Mouse (Mus musculus): Measurements from ENCODE around the gene Ankrd27. TPM values are rescaled to one million over a fixed set of nuclear protein-coding genes. Genes with fewer than 3 reads are reported as not detected.
"Not testable (repeated sequence)": the region's sequence is repeated elsewhere in the genome, so short reads cannot be mapped to it uniquely, and the experiment has no call there.

The Ankrd27 gene
- polyA plus RNA-seq, 1 experiment from 2014 or later = 26.1 TPM

DNA sequence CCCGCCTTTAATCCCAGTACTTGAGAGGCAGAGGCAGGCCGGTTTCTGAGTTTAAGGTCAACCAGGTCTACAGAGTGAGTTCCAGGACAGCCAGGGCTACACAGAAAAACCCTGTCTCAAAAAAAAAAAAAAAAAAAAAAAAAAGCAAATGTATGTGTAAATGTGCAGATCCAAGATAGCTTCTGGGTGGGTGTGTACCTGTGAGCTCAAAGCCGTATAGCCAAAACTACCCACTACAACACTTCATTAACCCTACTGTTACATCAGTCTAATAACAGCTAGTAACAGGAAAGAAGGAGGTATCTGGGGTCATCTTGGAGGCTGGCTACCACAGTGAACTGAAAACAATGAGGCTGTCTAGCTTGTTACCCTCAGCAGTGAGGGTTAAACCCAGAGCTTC lies 26.2 kb upstream of the Ankrd27 start:
- Histone ChIP-seq H3K4me1 (replicated peaks) (peaks cover 85% of the 10 kb centered on the region), H3K4me2 (peak overlapping the region; percentile 59), H3K4me3 (replicated peaks) (no peak overlapping the region), H3K27me3 (no peaks in the 10 kb centered on the region), H3K9me3 (replicated peaks) (no peaks in the 10 kb centered on the region), H3K36me3 (no peaks in the 10 kb centered on the region), H3K9ac (peak overlapping the region; percentile 97), H3K27ac (peak overlapping the region; percentile 99)
- WGBS (ENCODE audit: insufficient replicate concordance) = 31% methylated on average over 3 of the region's 3 CpGs
- DNase-seq (peak; percentile 55), ATAC-seq (ENCODE audit: low read depth) (peak; percentile 52)

GRCm38 (mm10) chr7:35563071-35563470 lies 23.0 kb upstream of the Ankrd27 start:
- ATAC-seq (ENCODE audit: low read depth) = no peak
- H3K27ac ChIP-seq = no peak overlapping the region; the same call in 1 of the 2 replicates
- H3K4me2 ChIP-seq = no peak overlapping the region
- no peak for DNase-seq
- H3K27me3 ChIP-seq = no peaks in the 10 kb centered on the region
- H3K4me1 ChIP-seq (replicated peaks) = peaks cover 61% of the 10 kb centered on the region
- H3K4me3 ChIP-seq (replicated peaks) = no peak overlapping the region
- 61% methylated on average over 11 of the region's 11 CpGs for WGBS (ENCODE audit: insufficient replicate concordance)
- H3K9ac ChIP-seq = peak overlapping the region; percentile 9; the same call in 1 of the 2 replicates
- H3K36me3 ChIP-seq = no peaks in the 10 kb centered on the region
- no peaks in the 10 kb centered on the region for H3K9me3 ChIP-seq (replicated peaks)

DNA sequence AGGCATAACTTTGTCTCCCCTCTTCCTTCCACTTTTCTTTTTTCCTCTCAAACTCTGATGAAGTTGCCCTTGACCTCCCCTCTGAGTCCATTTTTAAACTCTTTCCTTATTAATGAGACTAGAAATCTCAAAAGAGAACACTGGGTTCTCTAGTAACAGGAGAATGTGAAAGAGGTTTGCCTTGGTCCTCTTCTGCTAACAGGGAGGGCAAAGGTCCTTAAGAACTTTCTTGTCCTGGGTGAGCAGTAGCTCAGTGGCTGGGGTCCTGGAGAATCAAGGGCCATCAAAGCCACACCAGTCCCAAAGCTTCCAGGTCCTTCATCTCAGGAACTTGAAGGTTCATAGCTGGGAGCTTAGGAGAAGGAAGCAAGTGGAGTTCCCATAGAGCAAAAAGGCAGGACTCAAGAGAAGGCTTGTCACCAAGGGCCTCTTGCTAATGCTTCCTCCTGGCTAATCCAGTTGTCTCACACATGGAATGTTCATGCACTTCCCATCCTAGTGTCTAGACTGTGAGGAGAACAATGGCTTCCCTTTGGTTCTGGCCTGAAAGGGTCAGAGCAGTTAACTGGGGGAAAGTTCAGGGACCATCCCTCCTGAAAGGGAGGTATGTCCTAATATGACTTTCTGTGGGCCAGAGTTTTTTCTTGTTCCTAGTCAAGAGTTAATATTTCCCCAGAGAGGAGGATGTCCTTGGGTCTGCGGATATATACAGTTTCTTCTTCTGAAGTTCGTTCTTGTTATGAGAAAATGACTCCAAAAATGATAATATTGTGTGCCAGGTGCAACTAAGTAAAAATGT lies 21.8 kb upstream of the Ankrd27 start:
- H3K36me3 ChIP-seq = no peaks in the 10 kb centered on the region
- 86% methylated on average over 2 of the region's 2 CpGs for WGBS (ENCODE audit: insufficient replicate concordance)
- no peaks in the 10 kb centered on the region for H3K9me3 ChIP-seq (replicated peaks)
- H3K4me1 ChIP-seq (replicated peaks) = peaks cover 50% of the 10 kb centered on the region
- ATAC-seq (ENCODE audit: low read depth) (no peak), DNase-seq (no peak)
- H3K4me3 ChIP-seq (replicated peaks) = no peak overlapping the region
- H3K27ac ChIP-seq = no peak overlapping the region
- H3K4me2 ChIP-seq = no peak overlapping the region
- no peak overlapping the region for H3K9ac ChIP-seq
- H3K27me3 ChIP-seq = no peaks in the 10 kb centered on the region

- peaks cover 50% of the 10 kb centered on the region for H3K4me1 ChIP-seq (replicated peaks)
- H3K27me3 ChIP-seq; DNase-seq; H3K9ac ChIP-seq; H3K4me2 ChIP-seq; H3K36me3 ChIP-seq; H3K27ac ChIP-seq; H3K4me3 ChIP-seq (replicated peaks); ATAC-seq (ENCODE audit: low read depth); H3K9me3 ChIP-seq (replicated peaks): not testable (repeated sequence)
- 75% methylated on average over 10 of the region's 10 CpGs for WGBS (ENCODE audit: insufficient replicate concordance)
Measured at GRCm38 (mm10) chr7:35564872-35565271, 21.2 kb upstream of the Ankrd27 start.

DNA sequence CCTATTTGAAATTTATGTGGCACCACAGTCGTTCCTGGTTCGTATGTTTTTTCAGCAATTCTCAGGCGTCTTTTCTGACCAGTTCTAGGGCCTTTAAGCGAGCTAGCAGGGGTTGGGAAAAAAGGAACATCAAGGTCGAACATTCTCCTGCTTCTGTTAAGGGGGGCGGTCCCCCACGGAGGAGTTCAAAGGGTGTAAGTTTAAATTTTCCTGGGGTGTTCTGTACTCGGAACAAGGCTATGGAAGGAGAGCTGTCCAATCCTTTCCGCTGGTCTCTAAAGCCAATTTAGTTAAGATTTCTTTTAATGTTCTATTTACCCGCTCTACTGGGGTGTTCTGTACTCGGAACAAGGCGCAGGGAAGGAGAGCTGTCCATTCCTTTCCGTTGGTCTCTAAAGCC lies 20.1 kb upstream of the Ankrd27 start:
- H3K27me3 ChIP-seq; H3K9ac ChIP-seq; H3K36me3 ChIP-seq; DNase-seq; H3K4me3 ChIP-seq (replicated peaks); ATAC-seq (ENCODE audit: low read depth); H3K27ac ChIP-seq; H3K4me2 ChIP-seq; H3K9me3 ChIP-seq (replicated peaks): not testable (repeated sequence)
- peaks cover 40% of the 10 kb centered on the region for H3K4me1 ChIP-seq (replicated peaks)
- 77% methylated on average over 13 of the region's 13 CpGs for WGBS (ENCODE audit: insufficient replicate concordance)

GRCm38 (mm10) chr7:35569724-35570123 lies 16.3 kb upstream of the Ankrd27 start:
- not testable (repeated sequence) for H3K36me3 ChIP-seq; H3K4me3 ChIP-seq (replicated peaks); H3K9me3 ChIP-seq (replicated peaks); H3K9ac ChIP-seq; H3K4me1 ChIP-seq (replicated peaks); H3K27me3 ChIP-seq; H3K4me2 ChIP-seq; DNase-seq; H3K27ac ChIP-seq; ATAC-seq (ENCODE audit: low read depth)
- WGBS (ENCODE audit: insufficient replicate concordance) = 70% methylated on average over 4 of the region's 4 CpGs

DNA sequence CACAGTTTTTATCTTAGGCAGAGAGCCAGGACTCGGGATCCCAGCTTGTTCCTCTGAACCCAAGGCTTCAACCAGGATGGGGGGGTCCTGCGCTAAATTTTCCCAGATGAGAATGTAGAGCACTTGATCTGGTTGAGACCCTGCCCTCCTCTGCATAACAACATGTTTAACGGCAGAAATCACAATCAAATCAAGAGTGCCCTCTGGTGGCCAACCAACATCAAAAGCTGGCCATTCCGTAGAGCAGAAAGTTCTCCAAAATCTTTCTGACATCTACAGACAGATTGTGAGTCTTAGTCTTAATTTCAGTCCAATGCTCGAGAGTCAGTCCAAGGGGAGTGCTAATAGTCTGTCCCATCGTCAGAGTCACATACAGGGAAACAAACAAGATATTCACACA lies 15.2 kb upstream of the Ankrd27 start:
- not testable (repeated sequence) for DNase-seq; ATAC-seq (ENCODE audit: low read depth); H3K9me3 ChIP-seq (replicated peaks); H3K4me2 ChIP-seq; H3K36me3 ChIP-seq; H3K27ac ChIP-seq; H3K4me3 ChIP-seq (replicated peaks); H3K9ac ChIP-seq; H3K4me1 ChIP-seq (replicated peaks)
- 15% methylated on average over 6 of the region's 6 CpGs for WGBS (ENCODE audit: insufficient replicate concordance)
- peaks cover 19% of the 10 kb centered on the region for H3K27me3 ChIP-seq

GRCm38 (mm10) chr7:35579849-35580248 lies 6.2 kb upstream of the Ankrd27 start:
- H3K9ac ChIP-seq = no peak overlapping the region
- DNase-seq (no peak), ATAC-seq (ENCODE audit: low read depth) (peak; percentile 47; the same call in 1 of the 2 replicates)
- peaks cover 13% of the 10 kb centered on the region for H3K4me1 ChIP-seq (replicated peaks)
- 33% methylated on average over 4 of the region's 4 CpGs for WGBS (ENCODE audit: insufficient replicate concordance)
- peaks cover 73% of the 10 kb centered on the region for H3K27me3 ChIP-seq
- no peak overlapping the region for H3K27ac ChIP-seq
- no peak overlapping the region for H3K4me2 ChIP-seq
- H3K9me3 ChIP-seq (replicated peaks) = no peaks in the 10 kb centered on the region
- no peaks in the 10 kb centered on the region for H3K36me3 ChIP-seq
- H3K4me3 ChIP-seq (replicated peaks) = no peak overlapping the region

GRCm38 (mm10) chr7:35582719-35583118 lies 3.3 kb upstream of the Ankrd27 start:
- Histone ChIP-seq H3K36me3 (no peaks in the 10 kb centered on the region), H3K4me3 (replicated peaks) (no peak overlapping the region), H3K27ac (no peak overlapping the region), H3K9ac (no peak overlapping the region), H3K9me3 (replicated peaks) (no peaks in the 10 kb centered on the region), H3K27me3 (peaks cover 58% of the 10 kb centered on the region), H3K4me1 (replicated peaks) (peaks cover 36% of the 10 kb centered on the region), H3K4me2 (no peak overlapping the region)
- 68% methylated on average over 5 of the region's 5 CpGs for WGBS (ENCODE audit: insufficient replicate concordance)
- no peak for ATAC-seq (ENCODE audit: low read depth)
- no peak for DNase-seq

DNA sequence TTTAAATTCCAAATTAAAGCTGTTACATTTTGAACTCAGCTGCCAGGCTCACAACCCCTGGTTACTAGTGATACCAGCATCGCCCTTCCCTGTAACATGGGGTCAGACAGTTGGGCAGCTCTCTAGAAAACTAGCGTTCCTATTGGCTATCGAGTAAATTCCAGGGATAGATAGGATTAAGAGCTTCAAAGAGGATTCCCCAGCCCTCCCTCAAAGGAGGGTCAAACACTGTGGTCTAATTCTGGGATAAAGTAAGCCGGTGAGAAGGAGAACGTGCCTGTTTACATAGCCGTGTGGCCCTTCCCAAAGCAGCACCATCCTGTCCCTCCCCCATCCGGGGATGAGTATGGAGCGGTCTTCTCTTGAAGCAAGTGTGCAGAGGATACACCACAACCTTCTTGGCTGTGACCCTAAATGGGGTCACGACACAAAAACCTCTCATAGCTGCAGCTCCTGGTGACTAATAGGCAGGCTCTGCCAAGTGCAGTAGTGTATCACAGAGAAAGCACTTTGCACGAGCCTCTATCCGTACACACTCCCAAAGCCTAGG lies 2.5 kb upstream of the Ankrd27 start:
- no peaks in the 10 kb centered on the region for H3K9me3 ChIP-seq (replicated peaks)
- peak overlapping the region; percentile 98 for H3K4me2 ChIP-seq
- no peaks in the 10 kb centered on the region for H3K36me3 ChIP-seq
- ATAC-seq (ENCODE audit: low read depth) = no peak
- 0 out of 2 replicates have a peak overlapping the region, but pooled peaks have one; percentile 4 for H3K4me3 ChIP-seq (replicated peaks)
- H3K27me3 ChIP-seq = peaks cover 49% of the 10 kb centered on the region
- no peak overlapping the region for H3K27ac ChIP-seq
- peaks cover 45% of the 10 kb centered on the region for H3K4me1 ChIP-seq (replicated peaks)
- WGBS (ENCODE audit: insufficient replicate concordance) = 42% methylated on average over 11 of the region's 11 CpGs
- no peak overlapping the region for H3K9ac ChIP-seq
- no peak for DNase-seq

- H3K9me3 ChIP-seq (replicated peaks) = no peaks in the 10 kb centered on the region
- H3K36me3 ChIP-seq = no peaks in the 10 kb centered on the region
- WGBS (ENCODE audit: insufficient replicate concordance) = 5% methylated on average over 36 of the region's 36 CpGs
- no peak overlapping the region for H3K27ac ChIP-seq
- no peak for ATAC-seq (ENCODE audit: low read depth)
- peaks cover 49% of the 10 kb centered on the region for H3K27me3 ChIP-seq
- H3K4me2 ChIP-seq = peak overlapping the region; percentile 98
- peak overlapping the region; percentile 91 for H3K4me3 ChIP-seq (replicated peaks)
- DNase-seq = no peak
- peaks cover 51% of the 10 kb centered on the region for H3K4me1 ChIP-seq (replicated peaks)
- peak overlapping the region; percentile 67 for H3K9ac ChIP-seq
Measured at GRCm38 (mm10) chr7:35584068-35584785, 1.8 kb upstream of the Ankrd27 start.

Data from liver, embryonic 13.5 days (tissue).